Mouse (Mus musculus) 3T3-L1 (cell line): Measurements from ENCODE around the gene Vmn1r82.

Experiments used
- DNase-seq: peaks from one replicate; pipeline ENCODE4 v3.0.0-alpha.2; 2015; ENCODE audit warnings: low read depth, low spot score

Gene Vmn1r82

DNA sequence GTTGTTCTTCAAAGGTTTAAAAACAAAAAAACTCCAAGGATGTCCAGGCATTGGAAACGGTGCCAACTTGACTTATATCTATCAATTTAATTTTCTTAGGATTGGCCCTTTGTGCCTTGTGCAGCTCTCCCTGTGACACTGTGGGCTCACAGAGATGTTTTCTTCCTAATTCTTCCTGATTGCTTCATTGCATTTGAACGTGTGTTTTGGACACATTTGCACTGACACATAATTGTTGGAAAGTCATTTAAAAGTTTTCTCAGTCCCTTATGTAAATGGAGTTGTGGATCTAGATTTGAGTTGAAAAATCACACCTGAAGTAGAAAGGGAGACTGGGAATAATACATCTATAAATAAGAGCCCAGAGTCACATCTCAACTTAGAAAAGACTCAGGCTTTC, at the start of gene Vmn1r82:
Gene Vmn1r82, plus strand, starts transcription at position 301 of the 400 bp plus-strand sequence.
- no peak for DNase-seq

DNA sequence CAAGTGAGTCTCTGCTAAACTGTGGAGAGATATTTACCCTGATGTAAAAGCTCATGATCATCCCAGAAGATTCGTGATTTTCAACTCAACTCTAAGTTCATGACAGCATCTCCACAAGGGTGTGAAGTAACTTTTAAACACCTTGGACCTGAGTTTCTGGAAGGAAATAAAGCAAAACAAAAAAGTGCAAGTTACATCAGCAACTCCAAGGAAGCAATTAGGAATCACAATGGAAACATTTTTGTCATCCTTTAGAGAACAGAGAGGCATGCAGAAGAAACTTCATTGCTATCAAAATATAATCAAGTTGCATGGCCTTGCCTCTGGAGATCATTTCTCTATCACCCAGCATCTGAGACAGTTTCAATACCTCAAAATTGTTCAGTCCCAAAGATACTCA, 32.1 kb upstream of the Vmn1r82 start, which contains the start of gene Vmn1r81:
Gene Vmn1r81, minus strand, starts transcription at position 101 of the 400 bp plus-strand sequence.
- DNase-seq = no peak

DNA sequence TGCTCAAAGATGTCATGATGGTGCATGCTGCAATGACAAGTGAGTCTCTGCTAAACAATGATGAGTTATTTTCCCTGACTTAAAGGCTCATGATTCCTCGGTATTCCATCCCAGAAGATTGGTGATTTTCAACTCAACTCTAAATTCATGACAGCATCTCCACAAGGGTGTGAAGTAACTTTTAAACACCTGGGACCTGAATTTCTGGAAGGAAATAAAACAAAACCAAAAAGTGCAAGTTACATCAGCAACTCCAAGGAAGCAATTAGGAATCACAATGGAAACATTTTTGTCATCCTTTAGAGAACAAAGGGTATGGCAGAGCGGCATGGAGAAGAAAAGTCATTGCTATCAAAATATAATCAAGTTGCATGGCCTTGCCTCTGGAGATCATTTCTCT, 29.2 kb downstream of the Vmn1r82 start, which contains the start of gene Vmn1r83:
Gene Vmn1r83, minus strand, starts transcription at position 101 of the 400 bp plus-strand sequence.
- no peak for DNase-seq
